Mouse (Mus musculus) midbrain, embryonic 14.5 days (tissue): ENCODE measurements around the gene Pitx2. TPM values are rescaled to one million over a fixed set of nuclear protein-coding genes. Genes with fewer than 3 reads are reported as not detected.

ENCODE experiments used
- ATAC-seq: fragments of 200-750 bp; cut with Nextera tagmentation; 2 replicates; pipeline ENCODE4 v1.8.0; 2017; ENCODE audit warnings: moderate number of reproducible peaks, moderate library complexity; ENCODE audit not compliant: low FRiP score, low TSS enrichment
- DNase-seq: peaks from one replicate; pipeline ENCODE4 v3.0.0-alpha.2; 2015
- H3K27ac ChIP-seq: fragments of 300-500 bp; sonication (generic); replicated peaks from 2 replicates; pipeline ENCODE4 v1.5.1; 2014; ENCODE audit warnings: mild to moderate bottlenecking, low read depth, low read length, moderate library complexity
- H3K27me3 ChIP-seq: fragments of 300-500 bp; sonication (generic); 2 replicates; pipeline ENCODE4 v1.6.1; 2014; ENCODE audit warnings: low read length, control low read depth, mixed read lengths; ENCODE audit not compliant: control insufficient read depth, insufficient read depth
- H3K36me3 ChIP-seq: fragments of 300-500 bp; sonication (generic); 2 replicates; pipeline ENCODE4 v1.6.1; 2014; ENCODE audit warnings: low read length, control low read depth; ENCODE audit not compliant: control insufficient read depth, insufficient read depth
- H3K4me1 ChIP-seq: fragments of 300-500 bp; sonication (generic); 2 replicates; pipeline ENCODE4 v1.6.1; 2014; ENCODE audit warnings: mild to moderate bottlenecking, antibody characterized with exemption, low read length, control low read depth; ENCODE audit not compliant: control insufficient read depth, insufficient read depth
- H3K4me2 ChIP-seq: fragments of 300-500 bp; sonication (generic); 2 replicates; pipeline ENCODE4 v1.6.1; 2014; ENCODE audit warnings: mild to moderate bottlenecking, low read length, moderate library complexity
- H3K4me3 ChIP-seq: fragments of 300-500 bp; sonication (generic); replicated peaks from 2 replicates; pipeline ENCODE4 v1.5.1; 2014; ENCODE audit warnings: low read depth, low read length
- H3K9ac ChIP-seq: fragments of 300-500 bp; sonication (generic); replicated peaks from 2 replicates; pipeline ENCODE4 v1.6.1; 2014; ENCODE audit warnings: mild to moderate bottlenecking, low read length, moderate library complexity
- H3K9me3 ChIP-seq: fragments of 300-500 bp; sonication (generic); 2 replicates; pipeline ENCODE4 v1.6.1; 2016; ENCODE audit warnings: low read length, control low read depth, mixed read lengths; ENCODE audit not compliant: control insufficient read depth
- WGBS: fragments of 180-500 bp; shearing (Covaris S2); extraction: QIAGEN DNeasy Blood & Tissue Kit; methylation state at CpG from one replicate; pipeline ENCODE4 v1.1.7; 2014; 5-methylcytosine and 5-hydroxymethylcytosine counted together
- polyA plus RNA-seq: library from polyadenylated mRNA; unstranded; fragments of >200 nt; fragmentation: Nextera tagmentation; extraction: Ambion mirVana; gene quantifications from 2 replicates; pipeline ENCODE4 v1.2.1, GENCODE M21; 2014

Pitx2 gene
- polyA plus RNA-seq, 1 experiment from 2014 or later, result 27.5 TPM

DNA sequence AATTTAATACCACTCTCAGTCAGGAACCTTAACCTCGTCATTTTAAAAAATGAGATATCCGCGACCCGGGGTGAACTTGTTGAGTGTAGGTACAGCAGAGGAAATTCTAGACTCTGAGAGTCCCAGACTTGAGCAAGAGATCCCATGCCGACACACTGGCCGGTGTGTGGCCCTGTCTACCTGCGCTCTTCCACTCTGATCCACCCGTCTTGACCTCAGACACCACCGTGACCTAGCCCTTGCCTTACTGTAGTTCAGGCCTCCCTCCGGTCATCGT, 1.1 kb upstream of the Pitx2 start:
- peak overlapping the region; percentile 11; the same call in 1 of the 2 replicates for H3K4me2 ChIP-seq
- H3K27me3 ChIP-seq, result peaks cover 80% of the 10 kb centered on the region
- no peaks in the 10 kb centered on the region for H3K36me3 ChIP-seq
- DNase-seq (no peak), ATAC-seq (no peak)
- no peak overlapping the region for H3K27ac ChIP-seq
- H3K9ac ChIP-seq, result no peak overlapping the region
- whole genome bisulfite sequencing, result 1% methylated on average over 11 of the region's 11 CpGs
- H3K4me1 ChIP-seq, result peaks cover 9% of the 10 kb centered on the region; the same call in 1 of the 2 replicates
- no peaks in the 10 kb centered on the region for H3K9me3 ChIP-seq
- H3K4me3 ChIP-seq, result no peak overlapping the region

GRCm38 (mm10) chr3:129199160-129199608, 494 bp upstream of the Pitx2 start:
- Histone ChIP-seq H3K4me3 (peak overlapping the region; percentile 35), H3K36me3 (no peaks in the 10 kb centered on the region), H3K27ac (peak overlapping the region; percentile 76), H3K9ac (0 out of 2 replicates have a peak overlapping the region, but pooled peaks have one; percentile 9), H3K9me3 (no peaks in the 10 kb centered on the region), H3K4me1 (peaks cover 9% of the 10 kb centered on the region; the same call in 1 of the 2 replicates), H3K4me2 (peak overlapping the region; percentile 54), H3K27me3 (peaks cover 85% of the 10 kb centered on the region)
- DNase-seq, result peak; percentile 31
- 1% methylated on average over 16 of the region's 16 CpGs for WGBS
- no peak for ATAC-seq

- H3K27me3 ChIP-seq, result peaks cover 85% of the 10 kb centered on the region
Observed at GRCm38 (mm10) chr3:129200501-129200890, 818 bp downstream of the Pitx2 start.

DNA sequence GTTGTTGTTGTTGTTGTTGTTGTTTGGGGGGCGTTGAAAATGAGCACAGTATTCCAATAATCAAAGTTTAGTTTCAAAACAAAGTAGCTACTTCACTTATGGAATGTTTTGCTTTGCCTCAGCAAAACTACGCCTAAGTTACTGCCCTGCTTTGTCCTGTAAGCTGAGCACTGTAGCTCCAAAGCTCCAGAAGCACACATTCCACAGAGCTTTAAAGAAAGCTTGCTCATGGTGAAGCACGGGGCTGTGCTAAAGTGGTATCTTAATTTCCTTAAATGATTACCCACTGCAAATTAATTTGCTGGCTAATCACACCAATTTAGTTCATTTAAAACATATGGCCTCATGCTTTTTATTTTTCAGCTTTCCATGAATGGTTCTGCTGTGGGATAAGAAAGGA, 1.5 kb downstream of the Pitx2 start:
- WGBS, result under 1% methylated on average over 3 of the region's 3 CpGs
- no peaks in the 10 kb centered on the region for H3K9me3 ChIP-seq
- peak overlapping the region; percentile 39; the same call in 1 of the 2 replicates for H3K4me3 ChIP-seq
- H3K27ac ChIP-seq, result no peak overlapping the region
- H3K36me3 ChIP-seq, result no peaks in the 10 kb centered on the region
- H3K27me3 ChIP-seq, result peaks cover 87% of the 10 kb centered on the region
- H3K4me2 ChIP-seq, result no peak overlapping the region
- no peak for ATAC-seq
- H3K9ac ChIP-seq, result no peak overlapping the region
- H3K4me1 ChIP-seq, result peaks cover 9% of the 10 kb centered on the region; the same call in 1 of the 2 replicates
- peak; percentile 48 for DNase-seq

More at GRCm38 (mm10) chr3:129200501-129200890, 818 bp downstream of the Pitx2 start:
- DNase-seq, result peak; percentile 51
- Histone ChIP-seq H3K4me3 (peak overlapping the region; percentile 35), H3K36me3 (no peaks in the 10 kb centered on the region), H3K9ac (peak overlapping the region; percentile 42; the same call in 1 of the 2 replicates), H3K9me3 (no peaks in the 10 kb centered on the region), H3K4me2 (no peak overlapping the region; the same call in 1 of the 2 replicates), H3K27ac (peak overlapping the region; percentile 76; the same call in 1 of the 2 replicates), H3K4me1 (peaks cover 9% of the 10 kb centered on the region; the same call in 1 of the 2 replicates)
- WGBS, result 3% methylated on average over 9 of the region's 9 CpGs
- ATAC-seq, result no peak

DNA sequence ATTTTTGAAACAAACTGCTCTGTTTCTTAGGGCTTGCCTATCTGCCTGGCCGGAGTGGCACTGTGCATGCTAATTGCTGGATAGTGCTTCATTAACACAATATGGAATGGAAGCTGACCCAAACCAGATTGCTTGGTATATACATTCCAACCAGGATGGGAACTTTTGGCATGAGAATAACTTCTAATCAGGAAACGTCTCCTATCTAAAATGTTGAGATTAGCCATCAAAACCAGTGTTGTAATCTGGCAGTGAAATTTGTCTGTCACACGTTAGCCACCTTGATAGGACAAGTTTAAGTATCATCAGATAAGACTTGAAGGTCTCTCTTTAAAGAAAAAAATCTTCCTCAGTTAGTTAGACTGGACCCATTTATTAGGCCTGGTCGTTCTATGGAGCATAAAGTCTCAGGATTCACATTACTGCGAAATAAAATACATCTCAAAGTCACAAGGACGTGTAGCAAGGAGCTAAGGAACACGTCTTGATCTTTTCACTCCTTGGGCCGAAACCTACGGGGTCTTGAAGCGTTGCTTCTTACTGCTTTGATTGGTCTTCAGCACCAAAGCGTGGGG, 2.1 kb downstream of the Pitx2 start:
- H3K4me1 ChIP-seq, result peaks cover 9% of the 10 kb centered on the region; the same call in 1 of the 2 replicates
- H3K4me3 ChIP-seq, result peak overlapping the region; percentile 39
- ATAC-seq (no peak), DNase-seq (peak; percentile 46)
- no peaks in the 10 kb centered on the region for H3K36me3 ChIP-seq
- 4% methylated on average over 11 of the region's 11 CpGs for WGBS
- H3K27me3 ChIP-seq, result peaks cover 89% of the 10 kb centered on the region
- no peak overlapping the region for H3K27ac ChIP-seq
- no peak overlapping the region for H3K9ac ChIP-seq
- no peaks in the 10 kb centered on the region for H3K9me3 ChIP-seq
- no peak overlapping the region for H3K4me2 ChIP-seq

DNA sequence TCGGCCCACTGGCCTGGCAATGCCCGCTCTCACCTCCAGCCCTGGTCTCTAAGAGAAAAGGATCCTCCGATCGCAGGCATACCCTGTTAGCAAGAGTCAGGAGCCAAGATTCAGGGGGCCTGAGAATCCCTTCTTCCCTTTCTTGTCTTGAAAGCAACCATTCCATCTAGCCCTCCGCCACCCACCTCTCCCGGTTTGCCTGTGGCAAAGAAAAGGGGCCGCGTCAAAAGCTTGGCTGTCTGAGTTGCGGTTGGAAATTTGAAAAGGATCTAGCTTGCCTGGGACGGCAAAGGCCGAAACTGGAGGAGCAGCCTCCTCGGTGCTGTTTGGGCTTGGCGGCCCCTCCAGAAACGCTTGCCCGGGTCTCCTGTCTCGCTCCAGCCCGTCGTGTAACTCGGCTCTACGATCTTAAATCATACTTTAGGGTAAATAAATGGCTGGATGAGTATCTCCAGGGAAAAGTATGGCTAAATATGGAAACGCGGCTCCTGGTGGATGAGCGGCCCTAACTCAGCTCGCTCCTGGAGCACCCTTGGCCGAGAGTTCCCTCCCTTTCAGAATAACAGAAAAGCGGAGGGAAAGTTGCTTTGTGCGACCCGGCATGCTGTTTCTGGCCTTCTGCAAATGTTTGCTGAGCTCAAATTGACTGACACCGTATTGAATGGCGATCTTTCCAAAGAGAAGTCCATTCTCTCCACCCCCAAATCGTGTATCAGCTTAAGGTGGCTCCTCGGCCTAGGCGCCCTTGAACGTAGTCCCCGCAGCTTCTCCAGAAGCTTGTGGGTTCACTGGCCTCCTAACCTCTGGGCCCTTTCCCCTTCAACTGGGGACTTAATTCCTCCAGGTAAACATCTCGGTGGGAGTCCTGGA, 3.4 kb downstream of the Pitx2 start:
- Histone ChIP-seq H3K27me3 (peaks cover 89% of the 10 kb centered on the region), H3K9ac (peak overlapping the region; percentile 31; the same call in 1 of the 2 replicates), H3K9me3 (no peaks in the 10 kb centered on the region), H3K4me3 (peak overlapping the region; percentile 39), H3K4me1 (peaks cover 9% of the 10 kb centered on the region; the same call in 1 of the 2 replicates), H3K4me2 (peak overlapping the region; percentile 78), H3K27ac (peak overlapping the region; percentile 46), H3K36me3 (no peaks in the 10 kb centered on the region)
- ATAC-seq, result no peak
- DNase-seq, result peak; percentile 44
- WGBS, result 1% methylated on average over 36 of the region's 36 CpGs

DNA sequence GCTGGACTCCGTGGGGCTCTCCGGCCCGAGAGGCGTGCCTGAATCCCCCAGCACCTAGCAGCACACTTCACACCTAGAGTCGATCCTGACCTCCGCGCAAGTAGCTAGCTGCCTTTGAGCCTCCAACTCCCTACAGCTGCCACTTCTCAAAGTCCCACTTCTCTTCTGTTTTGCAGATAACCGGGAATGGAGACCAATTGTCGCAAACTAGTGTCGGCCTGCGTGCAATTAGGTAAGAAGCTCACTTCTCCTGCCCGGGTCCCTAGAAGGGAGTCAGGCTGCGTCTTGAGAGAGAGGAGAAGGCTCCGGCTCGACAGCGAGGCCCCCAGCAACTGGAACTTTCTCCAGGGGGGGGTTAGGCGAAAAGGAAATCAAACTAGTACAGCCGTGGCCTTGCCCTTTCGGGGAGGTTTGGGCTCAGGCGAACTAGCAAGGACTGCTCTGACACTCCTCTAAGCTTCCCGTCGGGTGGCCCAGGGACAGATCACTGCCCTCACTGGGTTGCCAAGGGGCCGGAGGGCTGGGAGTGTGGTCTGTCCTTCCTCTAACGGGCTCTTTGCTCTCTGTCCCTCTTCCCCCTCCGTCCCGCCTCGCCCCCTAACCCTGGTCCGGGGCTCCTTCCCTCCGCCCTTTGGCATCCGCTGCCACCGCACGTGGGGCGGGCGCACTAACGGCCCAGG, 4.2 kb downstream of the Pitx2 start:
- Histone ChIP-seq H3K27me3 (peaks cover 91% of the 10 kb centered on the region), H3K4me1 (peaks cover 9% of the 10 kb centered on the region; the same call in 1 of the 2 replicates), H3K9me3 (no peaks in the 10 kb centered on the region), H3K36me3 (no peaks in the 10 kb centered on the region), H3K4me3 (peak overlapping the region; percentile 39), H3K27ac (peak overlapping the region; percentile 43; the same call in 1 of the 2 replicates), H3K9ac (peak overlapping the region; percentile 38; the same call in 1 of the 2 replicates), H3K4me2 (peak overlapping the region; percentile 78)
- WGBS, result under 1% methylated on average over 35 of the region's 35 CpGs
- DNase-seq, result peak; percentile 52
- 0 out of 2 replicates have a peak, but pooled peaks have one; percentile 13 for ATAC-seq
